Mouse (Mus musculus): ENCODE data around the gene Clec10a.

DNA sequence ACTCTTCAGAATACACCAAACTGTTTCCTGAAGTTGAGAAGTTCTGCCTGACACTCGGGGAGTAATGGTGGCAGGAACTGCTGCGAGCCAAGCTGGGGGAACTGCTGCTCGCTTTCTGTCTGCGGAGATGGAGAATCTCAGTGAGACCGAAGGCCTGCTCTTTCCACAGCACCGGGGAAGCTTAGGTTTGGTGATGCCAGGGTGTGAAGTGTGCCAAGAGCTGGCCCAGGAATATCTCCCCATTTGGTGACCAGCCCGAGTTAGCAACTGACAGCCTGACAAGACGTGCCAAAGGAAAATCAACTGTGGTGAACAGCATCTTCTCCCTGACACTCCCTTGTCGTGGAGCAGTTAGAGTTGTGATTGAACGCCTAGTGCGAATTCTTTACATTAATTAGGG is 22.3 kb downstream of the Clec10a start:
- TF ChIP-seq CTCF (IDR thresholded peaks at IDR 0.05; ENCODE audit: borderline replicate concordance, insufficient read depth, low read length) (no peak), POLR2A (IDR thresholded peaks at IDR 0.05; ENCODE audit: low read depth, low read length) (no peak)

Measured in embryonic fibroblast, embryonic 13.5 days (primary cell).